Mouse (Mus musculus) cortical plate, adult 2 months (tissue): Measurements from ENCODE around the gene Tsen54.

Experiments used
- CTCF ChIP-seq: fragments of 200-500 bp; IDR thresholded peaks from 2 replicates; pipeline ENCODE4 v1.5.1; 2011; ENCODE audit warnings: mild to moderate bottlenecking, control low read depth, low read length; ENCODE audit not compliant: insufficient read depth; ENCODE audit errors: extremely low read depth
- POLR2A ChIP-seq: fragments of 200-500 bp; IDR thresholded peaks from 2 replicates; pipeline ENCODE4 v1.6.1; 2011; ENCODE audit warnings: mild to moderate bottlenecking, low read length, control low read depth; ENCODE audit not compliant: insufficient read depth; ENCODE audit errors: extremely low read depth

- TF ChIP-seq CTCF (no peak), POLR2A (no peak)
These were observed 4.1 kb upstream of the Tsen54 start for GRCm38 (mm10) chr11:115810377-115810776.
